Mouse (Mus musculus) heart, adult 8-10 months (tissue): ENCODE measurements at regions not wholly inside any gene's neighbourhood (a gene's known extent, or its start where the extent isn't known, plus 50 kb on each side); places are given as distances from the start of the nearest gene placed in this dataset.

Experiments used
- DNase-seq: peaks from one replicate; pipeline ENCODE4 v3.0.0; 2022; ENCODE audit warnings: low spot score

DNA sequence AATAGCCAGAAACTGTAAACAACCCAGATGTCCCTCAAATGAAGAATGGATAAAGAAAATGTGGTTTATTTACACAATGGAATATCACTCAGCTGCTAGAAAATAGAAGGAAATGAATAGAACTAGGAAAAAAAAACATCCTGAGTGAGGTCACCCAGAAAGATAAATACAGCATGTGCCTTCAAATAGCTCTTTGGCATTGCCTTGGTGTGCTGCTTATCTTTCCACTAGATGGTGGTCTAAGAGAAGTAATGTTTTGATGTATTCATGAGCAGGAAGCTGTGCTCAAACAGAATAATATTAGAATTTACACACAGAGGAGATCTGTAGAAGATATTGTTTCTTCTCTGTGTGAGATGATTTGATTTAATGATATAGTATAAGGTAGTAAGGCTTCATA is 78.8 kb downstream of the Zfp619 start:
- DNase-seq = no peak

DNA sequence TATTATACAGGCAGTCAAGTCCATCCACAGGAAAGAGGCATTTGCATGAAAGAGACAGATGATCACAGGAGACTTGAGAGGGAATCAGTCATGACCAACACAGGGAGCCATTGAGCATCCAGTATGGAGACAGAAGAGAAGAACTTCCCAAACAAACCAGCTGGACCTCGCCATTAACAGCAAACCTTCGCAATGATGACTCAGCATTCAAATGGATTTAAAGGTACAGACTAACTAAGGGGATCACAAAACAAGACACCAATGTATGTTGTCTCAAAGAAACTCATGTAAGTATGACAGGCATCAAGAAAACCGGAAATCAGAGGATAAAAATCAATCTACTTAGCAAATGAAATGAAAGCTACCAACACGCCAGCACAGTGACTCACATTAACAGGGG is 96.2 kb downstream of the Zfp619 start:
- DNase-seq = no peak

DNA sequence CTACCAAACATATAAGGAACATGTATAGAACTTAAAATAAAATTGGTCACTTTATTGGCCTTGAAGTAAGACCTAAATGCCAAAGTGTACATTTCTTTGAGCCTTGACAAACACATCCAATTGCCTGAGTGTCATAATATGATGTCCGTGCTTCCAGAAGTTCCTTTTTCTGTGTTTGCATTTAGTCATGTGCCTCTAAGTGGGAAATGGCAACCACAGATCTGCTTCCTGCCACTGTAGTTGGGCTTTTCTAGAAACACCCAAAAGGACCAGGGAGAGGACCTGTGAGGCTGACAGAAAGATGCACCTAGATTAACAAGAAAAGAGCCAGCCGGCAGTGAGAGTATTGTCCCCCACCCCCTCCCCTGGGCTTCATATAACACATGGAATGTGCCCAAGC is 97.5 kb downstream of the Zfp619 start:
- DNase-seq = no peak

DNA sequence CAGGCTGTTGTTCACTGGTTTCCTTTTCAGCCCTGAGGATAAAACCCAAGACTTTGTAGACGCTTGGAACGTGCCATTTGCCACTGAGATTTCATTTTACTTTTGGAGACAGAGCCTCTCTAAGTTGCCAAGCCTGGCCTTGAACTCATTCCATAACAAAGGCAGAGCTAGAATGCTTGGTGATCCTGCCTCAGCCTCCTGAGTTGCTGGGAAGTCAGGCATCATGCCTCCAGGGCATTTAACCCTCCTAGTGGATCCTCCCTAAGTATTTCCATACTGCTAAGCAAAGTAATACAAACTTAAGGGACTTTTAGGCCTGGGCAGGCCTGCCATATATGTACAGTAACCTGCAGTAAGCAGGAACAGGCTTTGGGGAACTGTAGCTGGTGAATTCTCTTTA is 104.2 kb downstream of the Zfp619 start:
- no peak for DNase-seq

DNA sequence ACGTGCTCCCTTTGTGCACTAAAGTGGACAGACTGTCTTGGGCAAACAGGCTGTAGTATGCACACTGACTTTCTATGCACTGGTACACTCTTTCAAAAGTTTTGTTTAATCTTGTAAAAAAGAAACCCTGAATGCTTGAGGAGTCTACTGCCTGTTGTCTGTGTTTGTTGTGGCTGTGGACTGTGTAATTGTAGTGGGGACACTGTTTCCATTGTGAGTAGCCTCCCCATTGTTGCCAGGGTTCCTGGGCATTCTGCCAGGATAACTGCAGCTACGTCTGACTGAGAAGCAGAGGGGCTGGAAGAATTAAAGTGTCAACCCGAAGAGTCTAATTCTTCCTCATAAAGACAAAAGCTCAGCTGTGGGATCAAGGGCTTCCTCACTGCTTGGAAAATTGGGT is 115.3 kb downstream of the Zfp619 start:
- DNase-seq = no peak

DNA sequence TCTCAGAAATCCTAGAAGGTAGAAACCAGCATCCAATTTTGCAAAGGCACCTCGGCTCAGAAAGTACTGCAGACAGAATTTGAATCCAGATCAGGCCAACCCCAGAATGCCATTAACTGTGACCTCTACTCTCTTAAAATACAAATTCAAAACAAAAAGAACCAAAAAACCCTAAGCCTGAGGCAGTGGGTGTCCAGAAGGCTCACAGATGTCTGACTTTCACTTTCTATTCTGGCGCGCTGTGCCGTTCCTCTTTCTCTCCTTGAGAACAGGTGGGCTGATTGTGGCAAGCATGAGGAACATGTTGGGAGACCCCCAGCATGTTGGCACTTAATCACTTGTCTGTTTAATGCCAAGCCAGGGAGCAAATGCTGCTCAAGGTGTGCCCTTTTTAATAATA is 124.8 kb downstream of the Zfp619 start:
- DNase-seq = no peak

DNA sequence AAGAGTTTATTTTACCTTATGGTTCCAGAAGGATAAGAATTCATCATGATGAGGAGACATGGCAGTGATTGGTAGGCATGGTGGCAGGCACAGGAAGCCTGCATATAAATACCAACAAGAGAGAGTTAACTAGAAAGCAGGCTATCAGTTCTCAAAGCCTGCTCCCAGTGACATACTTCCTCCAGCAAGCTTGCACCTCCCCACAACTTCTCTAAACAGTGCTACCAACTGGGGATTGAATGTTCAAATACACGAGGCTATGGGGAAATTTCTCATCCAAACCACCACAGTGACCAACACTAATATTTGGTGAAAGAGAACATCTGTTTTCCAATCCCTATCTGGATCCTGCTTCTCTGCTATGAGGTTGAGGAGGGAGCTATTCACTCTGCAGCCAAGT is 125.8 kb downstream of the Zfp619 start:
- no peak for DNase-seq

DNA sequence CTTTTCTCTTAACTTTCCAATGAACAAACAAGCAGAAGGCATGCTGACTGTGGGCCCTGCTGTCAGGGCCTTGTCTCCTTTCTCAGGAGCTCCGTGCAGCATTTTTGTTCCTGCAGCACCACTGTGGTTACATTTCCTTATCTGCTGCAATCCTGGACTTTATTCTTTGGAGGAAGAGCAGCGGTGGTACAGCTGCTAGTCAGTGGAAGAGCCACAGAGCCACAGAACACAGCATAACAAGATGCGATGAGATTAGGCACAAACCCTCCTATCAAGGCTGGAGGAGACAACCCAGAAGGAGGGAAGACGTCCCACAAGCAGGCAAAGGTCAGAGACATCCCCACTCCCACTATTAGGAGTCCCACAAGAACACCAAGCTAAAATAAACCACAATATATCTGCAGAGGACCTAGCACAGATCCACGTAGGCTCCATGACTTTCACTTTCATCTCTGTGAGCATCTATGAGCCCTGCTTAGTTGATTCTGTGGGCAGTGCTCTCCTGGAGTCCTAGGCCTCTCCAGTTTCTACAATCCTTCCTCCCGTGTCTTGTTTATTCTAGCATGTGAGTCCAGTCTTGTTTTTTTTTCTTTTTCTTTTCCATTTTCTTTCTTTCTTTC is 133.0 kb downstream of the Zfp619 start:
- no peak for DNase-seq

DNA sequence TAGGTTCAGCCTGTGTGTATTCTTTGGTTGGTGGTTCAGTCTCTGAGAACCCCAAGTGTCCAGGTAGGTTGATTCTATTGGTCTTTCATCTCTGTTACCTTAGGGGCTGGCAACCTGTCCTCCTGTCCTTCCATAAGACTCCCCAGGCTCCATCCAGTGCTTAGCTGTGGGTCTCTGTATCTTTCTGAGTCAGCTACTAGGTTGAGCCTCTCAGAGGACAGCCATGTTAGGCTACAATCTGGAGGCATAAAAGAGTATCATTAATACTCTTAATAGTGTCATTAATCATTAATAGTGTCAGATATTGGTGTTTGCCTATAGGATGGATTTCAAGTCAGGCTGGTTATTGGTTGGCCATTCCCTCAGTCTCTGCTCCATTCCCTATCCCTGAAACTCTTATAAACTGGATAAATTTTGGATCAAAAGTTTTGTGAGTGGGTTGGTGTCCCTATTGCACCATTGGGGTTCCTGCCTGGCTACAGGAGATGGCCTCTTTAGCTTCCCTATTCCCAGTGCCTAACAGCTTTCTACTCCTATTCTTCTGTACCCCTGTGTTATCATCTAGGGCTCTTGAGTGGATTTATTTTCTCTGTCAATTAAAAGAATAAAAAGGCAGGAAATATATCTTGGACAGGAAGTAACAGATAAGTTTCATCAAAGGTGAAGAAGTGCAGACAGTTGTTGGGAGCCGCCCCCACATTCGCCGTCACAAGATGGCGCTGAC is 137.2 kb downstream of the Zfp619 start:
- DNase-seq = no peak

DNA sequence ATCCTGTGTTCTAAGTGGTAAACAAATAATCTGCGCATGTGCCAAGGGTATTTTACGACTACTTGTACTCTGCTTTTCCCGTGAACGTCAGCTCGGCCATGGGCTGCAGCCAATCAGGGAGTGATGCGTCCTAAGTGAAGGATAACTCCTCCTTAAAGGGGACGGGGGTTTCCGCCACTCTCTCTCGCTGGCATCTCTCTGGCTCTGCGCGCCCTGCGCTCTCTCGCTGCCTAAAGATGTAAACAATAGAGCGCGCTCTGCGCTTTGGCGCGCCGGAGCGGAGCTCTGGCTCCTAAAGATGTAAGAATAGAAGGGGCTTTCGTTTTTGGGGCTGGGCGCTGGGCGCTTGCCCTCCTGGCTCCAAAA is 137.7 kb downstream of the Zfp619 start:
- DNase-seq = peak; percentile 43

DNA sequence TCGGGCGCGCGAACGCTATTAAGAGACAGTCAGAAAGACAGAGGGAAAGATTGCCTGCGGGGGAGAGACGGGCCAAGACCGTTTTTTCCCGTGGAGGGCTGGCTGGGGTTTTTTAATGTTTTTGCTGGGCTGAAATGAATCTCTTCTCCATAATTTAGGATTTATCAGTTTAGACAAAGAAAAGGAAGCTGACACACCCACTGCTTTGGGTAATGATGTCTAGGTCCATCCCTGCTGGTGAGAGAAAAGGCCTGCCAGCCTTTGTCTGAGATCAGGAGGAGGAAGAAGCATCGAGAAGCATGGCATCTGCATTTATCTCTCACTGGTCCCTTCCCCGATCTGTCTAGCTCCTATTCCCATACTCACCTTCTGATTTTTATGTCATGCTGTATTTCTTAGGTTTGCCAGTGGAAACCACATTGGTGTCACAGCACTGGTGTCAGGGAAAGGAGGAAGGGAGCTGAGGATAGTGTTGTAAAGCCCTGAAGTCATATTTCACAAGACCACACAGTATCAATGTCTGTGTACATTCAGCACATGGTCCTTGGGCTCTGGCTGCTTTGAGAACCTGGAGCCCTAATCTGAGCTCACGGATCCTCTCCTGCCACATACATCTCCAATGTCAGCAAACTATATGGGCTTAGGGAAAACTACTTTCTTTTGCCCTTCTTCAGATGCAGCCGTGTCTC is 138.3 kb downstream of the Zfp619 start:
- no peak for DNase-seq

DNA sequence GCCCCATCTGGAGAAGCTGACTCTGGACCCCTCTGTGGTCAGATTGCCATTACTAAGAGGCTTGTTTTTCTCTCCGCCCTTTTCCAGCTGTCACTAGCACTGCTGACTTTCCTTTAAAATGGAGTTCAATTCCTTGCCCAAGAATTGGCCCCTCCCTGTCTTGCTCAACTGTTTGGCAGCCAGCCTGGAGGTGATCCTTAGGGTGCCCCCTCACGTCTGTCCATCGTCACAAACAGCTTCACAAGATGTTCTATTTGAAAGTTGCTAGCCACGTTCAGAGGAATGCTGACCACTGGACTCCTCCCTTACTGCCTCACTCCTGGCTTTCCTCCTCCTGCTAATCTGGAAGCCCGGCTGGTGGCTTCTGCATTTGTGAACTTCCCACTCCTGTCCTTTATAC is 142.0 kb downstream of the Zfp619 start:
- DNase-seq = peak; percentile 7

DNA sequence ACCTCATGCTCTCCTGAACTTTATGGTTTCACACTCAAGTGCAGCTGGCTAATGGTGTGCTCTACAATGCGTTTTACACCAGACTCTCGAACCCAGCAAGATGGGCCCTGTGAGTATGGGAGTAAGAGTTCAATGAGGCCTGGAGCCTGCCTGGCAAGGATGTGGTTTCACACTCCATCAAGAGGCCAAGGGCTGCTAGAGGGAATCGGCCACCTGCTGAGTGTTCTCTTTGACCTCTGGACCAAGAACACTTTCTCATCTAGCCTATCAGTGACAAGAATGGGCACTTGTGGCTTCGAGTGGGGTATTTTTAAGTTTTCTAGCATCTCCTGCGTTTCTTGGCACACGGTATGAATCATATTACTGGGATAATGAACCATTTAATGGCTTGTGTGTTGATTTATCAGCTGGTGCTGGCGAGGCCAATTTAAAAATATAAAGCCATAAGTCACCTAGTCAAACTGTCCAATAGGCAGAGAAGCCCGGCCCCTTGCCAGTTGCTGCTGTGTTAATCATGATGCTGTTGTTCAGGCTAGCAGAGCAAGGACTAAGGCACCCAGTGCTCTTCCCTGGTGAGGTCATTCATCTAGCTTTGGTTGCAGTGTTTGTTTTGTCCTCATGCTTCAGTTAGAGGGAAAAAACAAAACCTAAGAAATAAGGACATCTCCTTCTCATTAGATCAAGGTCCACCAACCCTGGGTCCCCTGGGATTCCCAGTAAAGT is 157.7 kb downstream of the Zfp619 start:
- DNase-seq = no peak

DNA sequence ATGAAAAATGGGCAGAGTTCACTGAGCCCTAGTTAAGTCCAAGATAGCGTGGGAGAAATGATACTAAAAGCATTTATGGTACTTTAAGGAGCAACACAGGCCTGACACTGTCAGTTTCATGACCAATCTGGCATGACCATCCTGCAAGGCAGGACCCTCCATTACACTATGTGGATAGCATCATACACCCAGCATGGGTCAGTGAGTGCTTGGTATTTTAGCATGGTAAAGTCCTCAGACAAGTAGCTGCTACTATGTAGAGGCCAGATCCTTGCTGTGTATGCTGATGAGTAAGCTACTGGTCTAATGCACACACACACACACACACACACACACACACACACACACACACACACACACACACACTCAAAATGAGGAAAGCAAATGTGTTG is 158.3 kb downstream of the Zfp619 start:
- no peak for DNase-seq

DNA sequence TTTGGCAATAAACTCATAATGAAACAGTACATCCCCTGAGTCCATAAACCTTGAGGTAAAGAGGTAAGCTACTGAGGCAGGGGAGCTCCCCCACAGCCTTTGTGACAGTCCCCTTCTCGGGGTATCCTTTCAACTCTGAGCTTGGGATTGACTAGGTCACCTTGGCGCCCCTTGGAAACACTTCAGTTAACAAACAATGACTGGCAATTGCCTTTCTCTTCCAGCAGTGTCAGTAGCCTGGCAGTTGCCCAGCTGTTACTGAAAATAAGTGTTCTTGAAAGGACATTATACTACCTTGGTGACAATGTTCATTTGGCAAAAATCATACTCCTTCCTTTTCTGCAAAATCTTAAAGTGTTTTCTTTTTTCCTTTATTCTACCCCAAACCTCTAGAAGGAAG is 162.8 kb downstream of the Zfp619 start:
- peak; percentile 47 for DNase-seq

DNA sequence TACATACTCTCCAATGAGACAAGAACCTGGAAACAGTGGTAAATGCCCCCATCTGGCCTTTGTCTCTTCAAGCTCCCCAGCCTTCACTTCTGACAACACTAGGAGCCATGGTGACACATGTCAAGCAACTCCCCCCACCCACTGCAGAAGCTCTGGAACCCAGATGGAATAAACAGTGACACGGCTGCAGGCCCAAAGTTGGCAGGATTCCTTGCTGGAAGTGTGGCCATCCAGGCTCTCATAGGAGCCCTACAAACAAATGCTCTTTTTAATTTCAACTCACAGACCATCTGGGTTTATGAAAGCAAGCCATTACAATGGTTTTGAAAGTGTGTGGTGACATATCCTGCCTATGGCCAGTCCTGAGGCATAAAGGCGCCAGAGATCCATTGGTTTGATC is 179.0 kb downstream of the Zfp619 start:
- no peak for DNase-seq

DNA sequence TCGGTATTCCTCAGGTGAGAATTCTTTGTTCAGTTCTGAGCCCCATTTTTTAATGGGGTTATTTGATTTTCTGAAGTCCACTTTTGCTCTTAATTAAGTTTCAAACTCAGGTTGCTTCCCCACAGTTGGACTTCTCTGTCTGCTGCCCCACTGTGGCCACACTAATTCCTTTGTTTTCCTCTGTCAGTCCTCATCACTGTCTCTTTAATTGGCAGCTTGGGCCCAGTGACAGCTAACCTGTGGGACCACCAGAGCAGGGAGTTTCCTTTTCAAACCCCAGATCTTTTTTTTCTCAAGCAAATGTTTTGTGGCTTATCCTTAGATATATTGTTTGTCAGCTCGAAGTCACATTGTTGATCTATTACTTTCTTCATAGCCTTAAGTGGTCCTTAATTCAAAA is 183.9 kb downstream of the Zfp619 start:
- DNase-seq = no peak

DNA sequence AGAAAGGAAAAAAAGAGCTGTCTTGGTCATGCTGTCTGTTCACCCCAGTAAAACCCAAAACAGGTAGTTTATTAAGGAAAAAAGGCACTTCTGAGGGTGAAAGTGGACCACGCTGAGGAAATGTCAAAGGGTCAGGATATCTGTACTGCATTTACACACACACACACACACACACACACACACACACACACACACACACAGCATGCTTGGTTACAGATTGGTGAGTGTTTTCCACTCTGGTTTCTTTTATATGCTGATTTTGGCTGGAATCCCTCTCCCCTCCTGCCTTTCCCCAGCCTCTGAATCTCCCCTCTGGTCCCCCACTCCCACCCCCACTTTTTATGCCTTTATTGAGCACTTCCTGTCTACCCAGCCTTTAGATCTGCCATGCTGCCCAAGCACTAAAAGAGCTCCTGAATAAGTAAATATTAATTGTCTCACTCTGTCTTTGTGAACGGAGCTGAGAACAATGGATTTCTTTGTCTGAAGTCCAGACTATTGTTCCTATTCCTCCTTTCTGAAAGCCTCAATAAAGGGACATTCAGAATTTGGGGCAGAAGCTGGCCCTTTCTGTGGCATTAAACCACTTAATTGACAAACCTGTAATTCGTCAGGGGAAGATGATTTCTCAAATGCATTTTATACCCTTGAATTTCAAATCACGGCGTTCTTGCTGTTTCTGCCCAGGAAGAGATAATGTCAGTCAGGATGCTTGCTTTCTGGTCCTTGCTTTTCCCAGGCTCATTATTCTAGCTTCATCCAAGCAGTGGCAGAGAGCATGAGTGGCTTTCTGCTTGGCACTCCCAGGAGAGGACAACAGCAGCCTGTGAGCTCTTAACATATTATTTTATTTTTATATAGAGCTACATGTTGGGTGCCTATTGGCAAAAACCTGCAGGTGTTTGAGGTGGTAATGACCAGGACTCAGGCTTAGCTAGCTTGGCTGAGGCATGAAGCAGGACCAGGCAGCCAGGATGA is 187.8 kb downstream of the Zfp619 start:
- no peak for DNase-seq

DNA sequence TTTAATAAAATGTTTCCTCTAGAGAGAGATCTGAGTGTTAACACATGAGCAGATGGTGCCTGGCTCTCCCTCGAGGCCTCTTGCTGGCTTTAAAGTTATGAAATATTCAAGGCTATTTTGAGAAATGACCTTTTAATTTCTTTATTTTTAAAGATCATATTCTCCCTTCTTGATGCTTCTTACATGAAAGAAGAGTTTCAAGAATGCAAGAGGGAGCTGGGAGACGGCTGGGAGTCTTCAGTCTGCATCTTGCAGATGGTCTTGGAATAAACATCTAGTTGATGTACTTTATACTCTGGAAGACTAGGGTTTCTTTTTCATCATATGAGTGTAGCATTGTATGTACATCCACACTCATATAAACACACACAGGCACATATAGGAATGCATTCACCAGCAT is 189.0 kb downstream of the Zfp619 start:
- no peak for DNase-seq

DNA sequence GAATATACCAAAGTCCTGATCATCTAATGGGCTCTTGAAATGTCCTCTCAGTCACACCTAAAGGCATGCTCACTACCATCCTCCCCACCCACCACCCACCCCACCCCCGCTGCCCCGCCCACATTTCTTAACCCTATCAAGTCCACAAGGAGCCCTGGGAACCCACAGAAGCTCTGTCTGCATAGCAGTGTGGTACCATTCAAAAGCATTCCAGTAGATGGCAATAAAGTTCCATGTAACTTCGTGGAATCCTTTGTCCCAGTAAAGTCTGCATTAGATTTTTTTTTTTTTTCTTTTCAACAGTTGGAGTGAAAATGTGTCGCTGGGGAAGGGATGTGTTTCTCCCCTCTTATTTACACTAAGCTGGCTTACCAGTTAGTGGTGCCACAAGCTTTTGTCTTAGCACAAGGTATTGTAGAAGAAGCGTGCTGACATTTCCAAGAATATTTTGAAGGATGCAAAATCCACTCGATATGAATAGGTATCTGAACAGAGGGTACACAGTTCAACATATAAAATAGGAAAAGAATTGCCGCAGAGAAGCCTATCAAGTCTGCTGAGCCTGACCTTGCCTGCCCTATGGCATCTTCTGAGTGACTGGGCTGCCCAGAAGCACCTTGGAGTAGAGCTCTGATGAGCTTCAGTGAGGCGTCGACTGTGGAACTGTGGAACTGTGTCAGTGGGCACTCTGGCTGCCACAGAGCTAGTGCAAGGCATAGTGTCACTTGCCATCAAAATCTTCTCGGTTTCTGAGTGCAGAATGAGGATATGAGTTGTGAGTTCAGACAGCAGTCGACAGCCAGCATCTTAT is 199.0 kb downstream of the Zfp619 start:
- DNase-seq = no peak
